Mouse (Mus musculus): Measurements from ENCODE around the gene Cct6b. TPM values are rescaled to one million over a fixed set of nuclear protein-coding genes. Genes with fewer than 3 reads are reported as not detected.
"Not testable (repeated sequence)": the region's sequence is repeated elsewhere in the genome, so short reads cannot be mapped to it uniquely, and the experiment has no call there.

Cct6b gene
- polyA plus RNA-seq, 1 experiment from 2014 or later: 0.38 TPM

- Histone ChIP-seq H3K27ac (replicated peaks in 1 of 2; ENCODE audit: control insufficient read depth in 1 of 2, insufficient read depth in 1 of 2, low read depth in 2 of 2, low read length in 2 of 2) (no peak overlapping the region), H3K4me3 (ENCODE audit: control insufficient read depth in 1 of 2, insufficient read depth in 1 of 2, low read depth in 1 of 2, low read length in 2 of 2) (no peak overlapping the region), H3K9ac (ENCODE audit: low read length) (no peak overlapping the region), H3K9me3 (ENCODE audit: control insufficient read depth, low read length) (no peaks in the 10 kb centered on the region), H3K4me2 (ENCODE audit: low read length) (no peak overlapping the region), H3K4me1 (ENCODE audit: control insufficient read depth in 2 of 2, insufficient read depth in 2 of 2, low read length in 2 of 2) (no peaks in the 10 kb centered on the region), H3K36me3 (ENCODE audit: control insufficient read depth, insufficient read depth, low read length) (no peaks in the 10 kb centered on the region), H3K27me3 (ENCODE audit: control insufficient read depth, insufficient read depth, low read length) (0 out of 2 replicates have a peak, but pooled peaks cover 7% of the 10 kb centered on the region)
- no peak for ATAC-seq (ENCODE audit: insufficient number of reproducible peaks, insufficient read depth, low FRiP score, low read depth)
- 78% methylated on average over 11 of the region's 11 CpGs for WGBS
These were observed 64.2 kb downstream of the Cct6b start for GRCm38 (mm10) chr11:82699865-82700410.

- H3K27me3 ChIP-seq (ENCODE audit: control insufficient read depth, insufficient read depth, low read length): 0 out of 2 replicates have a peak, but pooled peaks cover 3% of the 10 kb centered on the region
- H3K36me3 ChIP-seq (ENCODE audit: control insufficient read depth, insufficient read depth, low read length): no peaks in the 10 kb centered on the region
- H3K27ac ChIP-seq (replicated peaks in 1 of 2; ENCODE audit: control insufficient read depth in 1 of 2, insufficient read depth in 1 of 2, low read depth in 2 of 2, low read length in 2 of 2): no peak overlapping the region
- no peak overlapping the region for H3K9ac ChIP-seq (ENCODE audit: low read length)
- H3K9me3 ChIP-seq (ENCODE audit: control insufficient read depth, low read length): no peaks in the 10 kb centered on the region
- H3K4me2 ChIP-seq (ENCODE audit: low read length): no peak overlapping the region
- 63% methylated on average over 7 of the region's 7 CpGs for WGBS
- no peak for ATAC-seq (ENCODE audit: insufficient number of reproducible peaks, insufficient read depth, low FRiP score, low read depth)
- no peak overlapping the region for H3K4me3 ChIP-seq (ENCODE audit: control insufficient read depth in 1 of 2, insufficient read depth in 1 of 2, low read depth in 1 of 2, low read length in 2 of 2)
- H3K4me1 ChIP-seq (ENCODE audit: control insufficient read depth in 2 of 2, insufficient read depth in 2 of 2, low read length in 2 of 2): no peaks in the 10 kb centered on the region
These were observed 68.2 kb downstream of the Cct6b start for GRCm38 (mm10) chr11:82695930-82696329.

GRCm38 (mm10) chr11:82694947-82695346 is 69.2 kb downstream of the Cct6b start:
- H3K4me1 ChIP-seq (ENCODE audit: control insufficient read depth in 2 of 2, insufficient read depth in 2 of 2, low read length in 2 of 2); H3K4me3 ChIP-seq (ENCODE audit: control insufficient read depth in 1 of 2, insufficient read depth in 1 of 2, low read depth in 1 of 2, low read length in 2 of 2); H3K27me3 ChIP-seq (ENCODE audit: control insufficient read depth, insufficient read depth, low read length); H3K27ac ChIP-seq (replicated peaks in 1 of 2; ENCODE audit: control insufficient read depth in 1 of 2, insufficient read depth in 1 of 2, low read depth in 2 of 2, low read length in 2 of 2); H3K4me2 ChIP-seq (ENCODE audit: low read length); H3K9me3 ChIP-seq (ENCODE audit: control insufficient read depth, low read length); ATAC-seq (ENCODE audit: insufficient number of reproducible peaks, insufficient read depth, low FRiP score, low read depth); H3K36me3 ChIP-seq (ENCODE audit: control insufficient read depth, insufficient read depth, low read length); H3K9ac ChIP-seq (ENCODE audit: low read length): not testable (repeated sequence)

- no peak overlapping the region for H3K4me2 ChIP-seq (ENCODE audit: low read length)
- H3K27ac ChIP-seq (replicated peaks in 1 of 2; ENCODE audit: control insufficient read depth in 1 of 2, insufficient read depth in 1 of 2, low read depth in 2 of 2, low read length in 2 of 2): no peak overlapping the region
- no peak overlapping the region for H3K9ac ChIP-seq (ENCODE audit: low read length)
- no peak overlapping the region for H3K4me3 ChIP-seq (ENCODE audit: control insufficient read depth in 1 of 2, insufficient read depth in 1 of 2, low read depth in 1 of 2, low read length in 2 of 2)
- WGBS: 75% methylated on average over 6 of the region's 6 CpGs
- H3K4me1 ChIP-seq (ENCODE audit: control insufficient read depth in 2 of 2, insufficient read depth in 2 of 2, low read length in 2 of 2): no peaks in the 10 kb centered on the region
- H3K27me3 ChIP-seq (ENCODE audit: control insufficient read depth, insufficient read depth, low read length): no peaks in the 10 kb centered on the region
- no peaks in the 10 kb centered on the region for H3K9me3 ChIP-seq (ENCODE audit: control insufficient read depth, low read length)
- ATAC-seq (ENCODE audit: insufficient number of reproducible peaks, insufficient read depth, low FRiP score, low read depth): no peak
- no peaks in the 10 kb centered on the region for H3K36me3 ChIP-seq (ENCODE audit: control insufficient read depth, insufficient read depth, low read length)
These were observed 71.5 kb downstream of the Cct6b start for GRCm38 (mm10) chr11:82692668-82693067.

DNA sequence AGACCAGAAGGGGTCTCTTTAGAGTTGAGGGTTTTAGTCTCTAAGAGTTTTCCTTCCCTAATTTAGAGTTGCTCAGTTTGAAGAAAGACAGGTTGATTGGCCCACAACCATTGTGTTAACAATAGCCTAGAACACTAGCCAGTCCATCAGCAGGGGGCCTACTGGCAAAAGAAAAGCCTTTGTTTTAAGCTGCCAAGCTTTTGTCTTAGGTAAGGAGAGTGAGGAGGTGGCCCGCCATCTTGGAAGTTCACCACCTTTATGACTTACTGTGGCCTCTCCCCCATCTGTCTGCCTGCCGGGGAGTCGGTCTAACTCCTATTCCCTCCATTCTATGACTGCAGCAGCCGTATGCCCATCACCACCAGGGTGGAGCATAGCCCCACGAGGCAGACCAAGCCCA is 73.6 kb downstream of the Cct6b start:
- Histone ChIP-seq H3K9me3 (ENCODE audit: control insufficient read depth, low read length) (no peaks in the 10 kb centered on the region), H3K4me1 (ENCODE audit: control insufficient read depth in 2 of 2, insufficient read depth in 2 of 2, low read length in 2 of 2) (no peaks in the 10 kb centered on the region), H3K27ac (replicated peaks in 1 of 2; ENCODE audit: control insufficient read depth in 1 of 2, insufficient read depth in 1 of 2, low read depth in 2 of 2, low read length in 2 of 2) (no peak overlapping the region), H3K27me3 (ENCODE audit: control insufficient read depth, insufficient read depth, low read length) (no peaks in the 10 kb centered on the region), H3K4me3 (ENCODE audit: control insufficient read depth in 1 of 2, insufficient read depth in 1 of 2, low read depth in 1 of 2, low read length in 2 of 2) (no peak overlapping the region), H3K9ac (ENCODE audit: low read length) (no peak overlapping the region), H3K36me3 (ENCODE audit: control insufficient read depth, insufficient read depth, low read length) (no peaks in the 10 kb centered on the region), H3K4me2 (ENCODE audit: low read length) (no peak overlapping the region)
- WGBS: 60% methylated on average over 5 of the region's 5 CpGs
- ATAC-seq (ENCODE audit: insufficient number of reproducible peaks, insufficient read depth, low FRiP score, low read depth): no peak

- ATAC-seq (ENCODE audit: insufficient number of reproducible peaks, insufficient read depth, low FRiP score, low read depth): no peak
- Histone ChIP-seq H3K9ac (ENCODE audit: low read length) (no peak overlapping the region), H3K27me3 (ENCODE audit: control insufficient read depth, insufficient read depth, low read length) (0 out of 2 replicates have a peak, but pooled peaks cover 5% of the 10 kb centered on the region), H3K36me3 (ENCODE audit: control insufficient read depth, insufficient read depth, low read length) (no peaks in the 10 kb centered on the region), H3K4me3 (ENCODE audit: control insufficient read depth in 1 of 2, insufficient read depth in 1 of 2, low read depth in 1 of 2, low read length in 2 of 2) (no peak overlapping the region), H3K9me3 (ENCODE audit: control insufficient read depth, low read length) (no peaks in the 10 kb centered on the region), H3K4me1 (ENCODE audit: control insufficient read depth in 2 of 2, insufficient read depth in 2 of 2, low read length in 2 of 2) (no peaks in the 10 kb centered on the region), H3K4me2 (ENCODE audit: low read length) (no peak overlapping the region), H3K27ac (replicated peaks in 1 of 2; ENCODE audit: control insufficient read depth in 1 of 2, insufficient read depth in 1 of 2, low read depth in 2 of 2, low read length in 2 of 2) (no peak overlapping the region)
These were observed 76.5 kb downstream of the Cct6b start for GRCm38 (mm10) chr11:82687668-82688067.

DNA sequence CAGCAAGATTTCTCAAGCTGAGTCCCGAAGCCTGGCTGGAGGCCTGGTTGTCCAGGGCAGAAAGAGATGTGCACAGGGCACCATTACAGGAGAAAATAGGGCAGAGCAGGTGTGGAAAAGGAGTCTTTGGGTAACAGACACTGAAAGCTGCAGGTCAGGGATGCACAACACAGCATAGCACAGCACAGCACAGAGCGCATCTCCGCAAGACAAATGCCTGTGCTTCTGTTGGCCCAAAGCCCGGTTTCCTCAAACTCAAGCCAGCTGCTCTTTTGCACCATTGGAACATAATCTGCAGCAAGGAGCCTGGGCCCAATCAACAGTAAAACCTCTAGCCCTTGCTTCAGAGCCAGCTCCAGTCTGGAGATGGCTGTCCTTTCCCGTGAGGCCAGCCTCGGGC is 79.4 kb downstream of the Cct6b start:
- H3K27me3 ChIP-seq (ENCODE audit: control insufficient read depth, insufficient read depth, low read length): 0 out of 2 replicates have a peak, but pooled peaks cover 5% of the 10 kb centered on the region
- no peaks in the 10 kb centered on the region for H3K9me3 ChIP-seq (ENCODE audit: control insufficient read depth, low read length)
- no peak overlapping the region for H3K4me2 ChIP-seq (ENCODE audit: low read length)
- ATAC-seq (ENCODE audit: insufficient number of reproducible peaks, insufficient read depth, low FRiP score, low read depth): no peak
- no peaks in the 10 kb centered on the region for H3K4me1 ChIP-seq (ENCODE audit: control insufficient read depth in 2 of 2, insufficient read depth in 2 of 2, low read length in 2 of 2)
- 71% methylated on average over 6 of the region's 6 CpGs for WGBS
- no peak overlapping the region for H3K4me3 ChIP-seq (ENCODE audit: control insufficient read depth in 1 of 2, insufficient read depth in 1 of 2, low read depth in 1 of 2, low read length in 2 of 2)
- no peak overlapping the region for H3K9ac ChIP-seq (ENCODE audit: low read length)
- no peaks in the 10 kb centered on the region for H3K36me3 ChIP-seq (ENCODE audit: control insufficient read depth, insufficient read depth, low read length)
- H3K27ac ChIP-seq (replicated peaks in 1 of 2; ENCODE audit: control insufficient read depth in 1 of 2, insufficient read depth in 1 of 2, low read depth in 2 of 2, low read length in 2 of 2): no peak overlapping the region

GRCm38 (mm10) chr11:82683765-82684505 is 80.2 kb downstream of the Cct6b start:
- Histone ChIP-seq H3K27ac (replicated peaks in 1 of 2; ENCODE audit: control insufficient read depth in 1 of 2, insufficient read depth in 1 of 2, low read depth in 2 of 2, low read length in 2 of 2) (no peak overlapping the region), H3K4me3 (ENCODE audit: control insufficient read depth in 1 of 2, insufficient read depth in 1 of 2, low read depth in 1 of 2, low read length in 2 of 2) (no peak overlapping the region), H3K36me3 (ENCODE audit: control insufficient read depth, insufficient read depth, low read length) (no peaks in the 10 kb centered on the region), H3K27me3 (ENCODE audit: control insufficient read depth, insufficient read depth, low read length) (0 out of 2 replicates have a peak, but pooled peaks cover 5% of the 10 kb centered on the region), H3K4me2 (ENCODE audit: low read length) (no peak overlapping the region), H3K4me1 (ENCODE audit: control insufficient read depth in 2 of 2, insufficient read depth in 2 of 2, low read length in 2 of 2) (no peaks in the 10 kb centered on the region), H3K9ac (ENCODE audit: low read length) (no peak overlapping the region), H3K9me3 (ENCODE audit: control insufficient read depth, low read length) (no peaks in the 10 kb centered on the region)
- 48% methylated on average over 12 of the region's 12 CpGs for WGBS
- no peak for ATAC-seq (ENCODE audit: insufficient number of reproducible peaks, insufficient read depth, low FRiP score, low read depth)
